Mouse (Mus musculus) liver, adult 2 months (tissue): Measurements from ENCODE around the gene Vars.

Source experiments
- CTCF ChIP-seq: fragments of 200-500 bp; IDR thresholded peaks from 2 replicates; pipeline ENCODE4 v1.5.1; 2011; ENCODE audit warnings: low read depth, low read length, control low read depth
- POLR2A ChIP-seq: fragments of 200-500 bp; IDR thresholded peaks from 2 replicates; pipeline ENCODE4 v1.6.1; 2011; ENCODE audit warnings: low read length, control low read depth; ENCODE audit not compliant: insufficient read depth; ENCODE audit errors: extremely low read depth

GRCm38 (mm10) chr17:34959881-34960515 lies 40.8 kb upstream of the Vars start:
- TF ChIP-seq CTCF: no peak
- TF ChIP-seq POLR2A: no peak
